Mouse (Mus musculus) neural tube, embryonic 11.5 days (tissue): ENCODE results near the gene Cdh13. TPM values are rescaled to one million over a fixed set of nuclear protein-coding genes. Genes with fewer than 3 reads are reported as not detected.

Experiments used
- ATAC-seq: fragments of 200-750 bp; cut with Nextera tagmentation; 2 replicates; pipeline ENCODE4 v1.8.0; 2017; ENCODE audit warnings: moderate number of reproducible peaks, mild to moderate bottlenecking, moderate TSS enrichment, moderate library complexity; ENCODE audit not compliant: insufficient read depth, low FRiP score, low TSS enrichment
- DNase-seq: peaks from one replicate; pipeline ENCODE4 v3.0.0-alpha.2; 2015; ENCODE audit warnings: low spot score
- H3K27ac ChIP-seq: fragments of 300-500 bp; sonication (generic); 2 replicates; pipeline ENCODE4 v1.5.1; 2014; ENCODE audit warnings: low read depth, mild to moderate bottlenecking, low read length
- H3K27me3 ChIP-seq: fragments of 300-500 bp; sonication (generic); 2 replicates; pipeline ENCODE4 v1.6.1; 2014; ENCODE audit warnings: mild to moderate bottlenecking, low read length, mixed read lengths; ENCODE audit not compliant: control insufficient read depth, insufficient read depth
- H3K36me3 ChIP-seq: fragments of 300-500 bp; sonication (generic); 2 replicates; pipeline ENCODE4 v1.6.1; 2014; ENCODE audit warnings: mild to moderate bottlenecking, low read length, moderate library complexity, mixed read lengths; ENCODE audit not compliant: control insufficient read depth, insufficient read depth
- H3K4me1 ChIP-seq: fragments of 300-500 bp; sonication (generic); 2 replicates; pipeline ENCODE4 v1.6.1; 2014; ENCODE audit warnings: low read length, mixed read lengths; ENCODE audit not compliant: control insufficient read depth, insufficient read depth
- H3K4me2 ChIP-seq: fragments of 300-500 bp; sonication (generic); 2 replicates; pipeline ENCODE4 v1.6.1; 2014; ENCODE audit warnings: low read depth, mild to moderate bottlenecking, moderate library complexity
- H3K4me3 ChIP-seq: fragments of 300-500 bp; sonication (generic); 2 replicates; pipeline ENCODE4 v1.5.1; 2014; ENCODE audit warnings: low read depth, low read length
- H3K9ac ChIP-seq: fragments of 300-500 bp; sonication (generic); 2 replicates; pipeline ENCODE4 v1.6.1; 2014; ENCODE audit warnings: mild to moderate bottlenecking, low read length
- H3K9me3 ChIP-seq: fragments of 300-500 bp; sonication (generic); 2 replicates; pipeline ENCODE4 v1.6.1; 2016; ENCODE audit warnings: low read length; ENCODE audit not compliant: control insufficient read depth
- WGBS: fragments of 180-500 bp; shearing (Covaris S2); extraction: QIAGEN DNeasy Blood & Tissue Kit; methylation state at CpG from one replicate; pipeline ENCODE4 v1.1.7; 2014; 5-methylcytosine and 5-hydroxymethylcytosine counted together
- polyA plus RNA-seq: library from polyadenylated mRNA; unstranded; fragments of >200 nt; fragmentation: Nextera tagmentation; extraction: Ambion mirVana; gene quantifications from 2 replicates; pipeline ENCODE4 v1.2.1, GENCODE M21; 2014

Gene Cdh13
- polyA plus RNA-seq, 1 experiment from 2014 or later, result 20.5 TPM

DNA sequence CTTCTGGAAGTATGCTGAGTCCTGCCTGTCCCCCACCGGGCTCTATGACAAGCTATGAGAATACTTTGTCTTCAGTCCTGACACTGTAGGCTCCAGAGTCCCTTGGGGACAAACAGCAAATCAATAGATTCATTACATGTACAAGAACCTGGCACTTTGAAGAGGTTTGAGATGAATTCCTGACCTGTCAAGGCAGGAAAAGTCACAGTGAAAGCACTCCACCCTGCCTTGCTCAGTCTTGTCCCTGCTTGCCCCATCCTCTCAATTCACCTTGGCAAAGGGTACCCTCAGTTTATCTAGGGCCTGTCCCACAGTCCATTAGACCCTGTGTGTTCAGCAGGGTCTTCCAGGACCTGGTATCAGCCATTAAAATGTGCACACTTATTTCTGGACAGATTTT, 11.0 kb upstream of the Cdh13 start:
- ATAC-seq (no peak), DNase-seq (no peak)
- Histone ChIP-seq H3K36me3 (no peaks in the 10 kb centered on the region), H3K27ac (no peak overlapping the region), H3K4me2 (no peak overlapping the region), H3K4me1 (peaks cover 5% of the 10 kb centered on the region; the same call in 1 of the 2 replicates), H3K4me3 (no peak overlapping the region), H3K9ac (no peak overlapping the region), H3K9me3 (no peaks in the 10 kb centered on the region), H3K27me3 (no peaks in the 10 kb centered on the region)
- WGBS, result 86% methylated on average over 1 of the region's 1 CpGs

DNA sequence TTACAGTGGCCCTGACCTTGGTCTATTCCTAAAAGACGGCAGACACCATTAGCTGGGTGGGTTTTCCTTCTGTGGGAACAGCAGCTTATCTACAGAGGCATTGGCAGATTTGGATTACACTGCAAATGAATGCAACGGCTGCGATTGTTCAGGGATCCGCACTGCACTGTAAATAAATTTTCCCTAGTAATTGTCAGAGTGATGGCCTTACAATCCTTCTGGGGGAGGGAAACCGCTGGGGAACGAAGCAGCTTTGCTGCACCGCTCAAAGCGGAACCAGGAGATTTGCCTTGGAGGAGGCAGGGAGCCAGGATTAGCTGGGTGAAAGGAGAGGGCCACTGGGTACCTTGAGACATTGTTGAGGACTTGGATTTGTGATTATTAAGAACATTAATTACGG, 9.3 kb upstream of the Cdh13 start:
- Histone ChIP-seq H3K9ac (no peak overlapping the region), H3K36me3 (no peaks in the 10 kb centered on the region), H3K27me3 (no peaks in the 10 kb centered on the region), H3K4me3 (no peak overlapping the region), H3K27ac (no peak overlapping the region), H3K9me3 (no peaks in the 10 kb centered on the region), H3K4me2 (no peak overlapping the region), H3K4me1 (peaks cover 5% of the 10 kb centered on the region; the same call in 1 of the 2 replicates)
- WGBS, result 67% methylated on average over 9 of the region's 9 CpGs
- no peak for DNase-seq
- ATAC-seq, result no peak

DNA sequence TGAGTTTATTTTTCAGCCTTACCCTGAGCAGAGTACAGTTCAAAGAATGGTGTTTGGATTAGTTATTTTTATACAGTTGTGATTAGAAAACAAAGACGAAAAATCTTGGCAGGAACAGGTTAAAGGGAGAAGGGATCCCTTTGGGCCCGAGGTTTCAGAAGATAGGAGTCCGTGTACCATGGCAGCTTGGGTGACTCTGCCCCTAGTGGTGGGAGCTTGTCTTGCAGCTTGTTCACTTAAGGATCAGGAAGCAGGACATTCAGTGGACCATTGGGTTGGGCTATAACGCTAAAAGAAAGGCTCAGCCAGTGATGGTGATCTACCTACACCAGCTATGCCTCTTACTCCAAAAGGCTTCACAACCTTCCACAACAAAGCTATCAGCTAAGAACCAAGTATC, 8.8 kb upstream of the Cdh13 start:
- ATAC-seq (no peak), DNase-seq (peak; percentile 80)
- no peak overlapping the region for H3K9ac ChIP-seq
- no peaks in the 10 kb centered on the region for H3K9me3 ChIP-seq
- H3K27me3 ChIP-seq, result no peaks in the 10 kb centered on the region
- WGBS, result 17% methylated on average over 4 of the region's 4 CpGs
- H3K4me3 ChIP-seq, result no peak overlapping the region
- no peaks in the 10 kb centered on the region for H3K36me3 ChIP-seq
- no peak overlapping the region for H3K4me2 ChIP-seq
- H3K27ac ChIP-seq, result no peak overlapping the region
- H3K4me1 ChIP-seq, result peaks cover 5% of the 10 kb centered on the region; the same call in 1 of the 2 replicates

DNA sequence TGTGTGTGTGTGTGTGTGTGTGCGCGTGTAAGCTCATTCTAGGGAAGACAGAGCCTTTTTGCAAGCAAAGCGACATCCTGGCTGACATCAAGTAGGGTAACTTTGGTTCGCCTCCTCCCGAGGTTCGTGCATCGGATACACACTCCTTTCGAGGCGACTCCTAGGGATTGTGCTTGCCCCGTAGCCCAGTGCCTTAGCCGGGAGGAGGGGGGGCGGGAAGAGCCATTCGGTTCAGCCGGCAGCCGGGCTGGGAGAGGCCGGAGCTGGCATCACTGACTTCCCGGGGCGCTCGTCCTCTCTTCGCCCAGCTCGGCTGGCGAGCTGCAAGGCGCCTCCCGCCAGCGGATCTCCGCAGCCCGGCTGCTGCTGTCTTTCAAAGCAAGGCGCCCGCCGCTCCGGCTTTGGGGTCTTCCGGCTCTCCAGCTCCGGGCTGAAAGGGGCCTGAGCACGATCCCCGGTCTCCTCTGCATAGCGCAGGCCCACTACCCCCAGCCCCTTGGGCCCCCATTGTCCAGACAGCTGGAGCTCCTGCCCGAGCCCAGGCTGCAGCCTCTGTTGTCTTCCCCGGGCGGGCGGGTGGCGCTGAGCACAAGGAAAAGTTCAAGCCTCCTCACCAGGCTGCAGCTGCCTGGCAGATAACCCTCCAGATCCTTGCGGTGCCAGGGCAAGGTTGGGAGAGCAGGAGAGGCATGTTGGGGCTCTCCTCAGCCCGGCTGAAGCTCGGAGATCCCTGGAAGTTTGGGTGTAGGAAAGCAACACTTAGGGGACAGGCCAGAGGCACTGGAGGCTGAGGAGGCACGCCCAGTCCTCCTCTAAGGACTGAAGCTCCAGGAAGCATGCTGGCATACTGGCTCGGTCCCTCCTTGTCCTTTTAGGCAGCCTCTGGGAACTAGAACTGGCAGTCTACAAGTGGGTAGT, 838 bp downstream of the Cdh13 start:
- WGBS, result under 1% methylated on average over 44 of the region's 46 CpGs
- Histone ChIP-seq H3K27me3 (peaks cover 4% of the 10 kb centered on the region), H3K9ac (peak overlapping the region; percentile 76), H3K36me3 (no peaks in the 10 kb centered on the region), H3K4me3 (peak overlapping the region; percentile 46), H3K27ac (no peak overlapping the region), H3K4me2 (peak overlapping the region; percentile 85), H3K4me1 (0 out of 2 replicates have a peak, but pooled peaks cover 3% of the 10 kb centered on the region), H3K9me3 (no peaks in the 10 kb centered on the region)
- peak; percentile 81 for ATAC-seq
- peak; percentile 77 for DNase-seq

DNA sequence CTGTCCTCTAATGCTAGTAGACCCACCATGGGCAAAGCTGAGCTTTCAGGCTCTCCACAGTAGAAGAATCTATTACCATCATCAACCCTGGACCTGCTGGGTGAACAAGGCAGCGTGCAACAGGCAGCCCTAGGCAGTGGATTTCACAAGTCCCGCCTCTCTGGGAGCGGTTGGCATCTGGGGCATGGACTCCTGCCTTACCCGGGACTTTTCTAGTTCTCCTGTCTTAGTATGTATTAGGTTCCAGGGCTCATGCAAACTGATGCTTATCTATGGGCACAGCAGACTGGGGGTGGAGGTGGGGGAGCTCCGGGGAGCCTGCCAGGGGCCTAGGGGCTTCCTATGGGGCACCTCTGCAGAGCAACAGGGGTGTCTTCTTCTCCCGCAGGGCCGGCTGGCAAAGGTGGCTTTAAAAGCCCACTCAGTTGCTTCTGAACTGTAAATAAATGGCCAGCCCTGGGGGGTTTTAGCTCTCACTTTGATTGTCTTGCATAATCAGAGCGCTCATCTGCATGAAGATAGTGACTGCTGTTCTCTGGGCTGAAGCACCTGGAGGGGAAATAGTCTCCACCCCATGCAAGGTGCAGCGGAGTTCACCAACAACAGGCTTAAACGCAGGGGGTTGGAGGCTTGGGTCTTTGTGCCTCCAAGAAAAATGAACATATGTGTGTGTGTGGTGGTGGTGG, 2.2 kb downstream of the Cdh13 start:
- no peak overlapping the region for H3K4me3 ChIP-seq
- no peak overlapping the region for H3K4me2 ChIP-seq
- H3K27me3 ChIP-seq, result peaks cover 4% of the 10 kb centered on the region

DNA sequence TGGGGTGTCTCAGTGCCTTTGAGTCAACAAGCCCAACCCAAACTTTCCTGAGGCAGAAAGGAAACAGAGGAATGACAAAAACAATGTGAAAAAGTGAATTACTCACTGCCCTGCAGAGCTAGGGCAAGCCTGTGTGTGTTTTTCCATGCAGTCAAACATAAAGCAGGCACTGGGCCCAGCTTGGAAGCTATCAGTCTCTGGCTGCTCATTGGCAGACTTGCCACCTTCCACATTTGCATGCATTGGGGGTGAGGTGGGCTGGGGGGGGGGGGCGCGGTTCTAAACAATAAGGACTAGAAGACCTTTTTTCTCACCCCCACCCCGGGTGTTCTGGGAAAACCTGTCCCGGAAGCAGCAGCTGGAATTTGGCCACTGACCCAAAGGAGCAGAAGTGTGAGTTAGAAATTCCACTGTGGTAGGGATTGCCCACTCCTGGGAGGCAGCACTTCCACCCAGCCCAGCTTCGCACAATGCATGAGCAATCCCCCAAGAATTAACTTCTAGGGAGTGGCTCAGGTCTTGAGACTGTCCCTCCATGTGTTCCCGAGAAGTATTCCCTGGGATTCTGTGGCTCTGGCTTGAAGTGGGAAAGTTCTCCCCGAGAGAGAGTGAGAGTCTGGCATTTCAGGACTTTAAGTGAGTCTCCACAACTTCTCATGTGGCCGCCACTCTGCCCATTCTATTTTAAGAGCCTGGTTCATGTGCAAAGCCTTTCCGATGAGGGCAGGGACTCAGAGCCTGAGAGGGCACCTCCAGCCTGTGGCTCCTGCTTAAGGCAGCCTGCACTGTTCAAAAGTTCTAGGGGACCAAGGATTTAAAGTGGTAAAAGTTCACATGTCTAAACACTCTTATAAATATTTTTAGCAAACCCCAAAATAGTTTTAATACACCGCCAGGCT, 3.0 kb downstream of the Cdh13 start:
- H3K36me3 ChIP-seq, result no peaks in the 10 kb centered on the region
- 0 out of 2 replicates have a peak, but pooled peaks cover 3% of the 10 kb centered on the region for H3K4me1 ChIP-seq
- ATAC-seq (no peak), DNase-seq (no peak)
- 32% methylated on average over 10 of the region's 10 CpGs for WGBS
- H3K27ac ChIP-seq, result no peak overlapping the region
- H3K9ac ChIP-seq, result no peak overlapping the region
- no peak overlapping the region for H3K4me3 ChIP-seq
- no peaks in the 10 kb centered on the region for H3K9me3 ChIP-seq
- H3K4me2 ChIP-seq, result no peak overlapping the region
- peaks cover 4% of the 10 kb centered on the region for H3K27me3 ChIP-seq

More for the DNA sequence above, 2.2 kb downstream of the Cdh13 start:
- Histone ChIP-seq H3K27ac (no peak overlapping the region), H3K9me3 (no peaks in the 10 kb centered on the region), H3K4me1 (0 out of 2 replicates have a peak, but pooled peaks cover 3% of the 10 kb centered on the region), H3K9ac (no peak overlapping the region), H3K36me3 (no peaks in the 10 kb centered on the region)
- DNase-seq (no peak), ATAC-seq (no peak)
- WGBS, result 25% methylated on average over 10 of the region's 10 CpGs

DNA sequence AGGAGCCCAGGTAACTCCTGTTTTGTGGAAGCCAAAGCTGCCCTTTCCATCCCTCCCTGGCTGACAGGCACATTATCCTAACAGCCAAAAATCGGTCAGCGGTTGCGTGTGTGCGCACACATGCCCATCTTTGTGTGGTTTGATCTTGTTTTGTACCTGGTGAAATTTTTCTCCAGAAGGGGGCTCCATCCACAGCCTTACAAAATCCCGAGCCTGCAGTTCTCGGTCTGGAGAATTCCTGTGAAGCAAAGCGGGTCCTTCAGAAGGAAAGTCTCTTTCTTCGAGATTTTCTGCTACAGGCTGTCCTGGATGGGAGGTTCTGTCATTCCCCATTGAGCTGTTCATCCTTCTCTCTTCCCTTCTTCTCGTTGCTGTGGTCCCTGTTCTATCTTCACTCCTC, 4.0 kb downstream of the Cdh13 start:
- no peak overlapping the region for H3K4me3 ChIP-seq
- no peak for DNase-seq
- WGBS, result 56% methylated on average over 9 of the region's 9 CpGs
- no peak overlapping the region for H3K9ac ChIP-seq
- no peak overlapping the region for H3K27ac ChIP-seq
- H3K4me2 ChIP-seq, result no peak overlapping the region
- peaks cover 4% of the 10 kb centered on the region for H3K27me3 ChIP-seq
- no peaks in the 10 kb centered on the region for H3K36me3 ChIP-seq
- no peaks in the 10 kb centered on the region for H3K9me3 ChIP-seq
- 0 out of 2 replicates have a peak, but pooled peaks cover 3% of the 10 kb centered on the region for H3K4me1 ChIP-seq
- no peak for ATAC-seq

DNA sequence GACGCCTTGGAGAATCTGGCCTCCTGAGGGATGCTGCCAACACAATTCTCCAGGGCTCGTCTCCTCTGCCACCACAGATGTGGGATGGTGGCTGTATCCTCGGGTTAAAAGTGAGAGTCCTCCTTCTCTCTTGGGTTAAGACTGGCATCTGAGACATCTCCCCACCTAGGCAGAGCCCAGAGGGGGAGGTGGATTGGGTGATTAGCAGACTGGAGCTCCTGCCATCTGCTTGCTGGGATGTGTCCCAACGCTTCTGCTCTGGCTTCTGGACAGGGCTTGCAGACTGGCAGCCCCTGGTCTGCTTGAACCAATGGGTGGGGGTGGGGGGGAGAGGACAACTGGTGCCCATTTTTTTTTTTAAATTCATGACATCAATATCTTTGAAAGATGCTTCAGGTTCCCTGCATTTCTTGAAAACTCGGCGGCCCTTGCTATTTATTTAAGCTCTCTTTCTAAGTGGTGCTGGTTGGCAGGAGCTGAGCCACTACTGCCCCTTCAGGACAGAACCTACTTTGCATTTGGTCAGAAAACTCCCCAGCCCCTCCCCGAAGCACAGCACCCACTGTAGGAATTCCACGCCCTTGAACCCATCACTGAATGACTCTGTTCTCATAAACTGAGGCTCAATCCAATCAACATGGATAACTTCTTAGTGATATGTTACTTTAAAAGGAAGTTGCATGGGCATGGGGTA, 4.9 kb downstream of the Cdh13 start:
- WGBS, result 75% methylated on average over 8 of the region's 8 CpGs
- no peak for ATAC-seq

More for the DNA sequence above, 4.9 kb downstream of the Cdh13 start:
- H3K4me1 ChIP-seq, result no peaks in the 10 kb centered on the region
- no peak for DNase-seq
- no peak overlapping the region for H3K27ac ChIP-seq
- H3K27me3 ChIP-seq, result peaks cover 4% of the 10 kb centered on the region
- H3K36me3 ChIP-seq, result no peaks in the 10 kb centered on the region
- H3K9ac ChIP-seq, result no peak overlapping the region
- no peak overlapping the region for H3K4me3 ChIP-seq
- H3K4me2 ChIP-seq, result no peak overlapping the region
- H3K9me3 ChIP-seq, result no peaks in the 10 kb centered on the region
